36 mouse cellular contexts compared by ENCODE assay signal in genomic region chr11:23489955-23490354, GRCm38 (mm10). TPM values are rescaled to one million over a fixed set of nuclear protein-coding genes. Genes with fewer than 3 reads are reported as not detected.
"Had no signal": no experiment of that assay in that cellular context is flagged by ENCODE, and none has a peak within 500 bp of the region (broad histone marks: within the 10 kb centered on the region; RNA-seq: fewer than 3 reads in every experiment).

No protein-coding gene starts in this region.

- ATAC-seq: hindbrain, postnatal 0 days; intestine, embryonic 16.5 days had no signal

- H3K9ac ChIP-seq: heart, embryonic 12.5 days; hindbrain, embryonic 13.5 days; hindbrain, embryonic 15.5 days; kidney, embryonic 15.5 days; limb, embryonic 13.5 days; limb, embryonic 15.5 days; liver, embryonic 13.5 days had no signal

- H3K4me3 ChIP-seq: heart, embryonic 10.5 days; heart, embryonic 12.5 days; hindbrain, embryonic 13.5 days; hindbrain, embryonic 15.5 days; kidney, embryonic 15.5 days; left cerebral cortex, adult 2 months; limb, embryonic 13.5 days; limb, embryonic 15.5 days; liver, embryonic 13.5 days had no signal

- H3K27ac ChIP-seq: heart, embryonic 10.5 days; hindbrain, embryonic 13.5 days; hindbrain, embryonic 15.5 days; hindbrain, postnatal 0 days; kidney, embryonic 15.5 days; kidney, postnatal 0 days; left cerebral cortex, adult 2 months; limb, embryonic 13.5 days; limb, embryonic 15.5 days; liver, embryonic 13.5 days had no signal

- H3K4me1 ChIP-seq: heart, embryonic 10.5 days; limb, embryonic 15.5 days had no signal

- H3K9me3 ChIP-seq: heart, embryonic 10.5 days; heart, embryonic 12.5 days; hindbrain, embryonic 13.5 days; hindbrain, embryonic 15.5 days; kidney, embryonic 15.5 days; limb, embryonic 13.5 days; limb, embryonic 15.5 days; liver, embryonic 13.5 days had no signal

- H3K27me3 ChIP-seq: heart, embryonic 12.5 days; hindbrain, embryonic 13.5 days; hindbrain, embryonic 15.5 days; kidney, embryonic 15.5 days; limb, embryonic 13.5 days; limb, embryonic 15.5 days; liver, embryonic 13.5 days had no signal

- DNase-seq: gastrocnemius, postnatal 14 days; gastrocnemius, postnatal 36 days; heart, adult 18-20 months; heart, postnatal 14 days; heart, postnatal 36 days; kidney, adult 11 months; kidney, adult 2 months; kidney, adult 9 months; kidney, postnatal 14 days; kidney, postnatal 36 days; left cerebral cortex, postnatal 4 days; liver, embryonic 13.5 days had no signal

RNA-seq across cellular contexts. Expression of gene 1700093K21Rik, which starts 31.0 kb away (rescaled TPM):
- total RNA-seq: gastrocnemius, adult 18-20 months; gastrocnemius, adult 8-10 months; gastrocnemius, postnatal 14 days; gastrocnemius, postnatal 36 days; heart, adult 18-20 months; heart, adult 8-10 months; heart, postnatal 14 days; heart, postnatal 36 days; hematopoietic stem cell, adult 5-6 weeks; layer of hippocampus, adult 18-20 months; layer of hippocampus, postnatal 25 days; left cerebral cortex, postnatal 25 days had no signal
- polyA plus RNA-seq: heart, embryonic 10.5 days; heart, embryonic 12.5 days; heart, embryonic 14.5 days; heart, embryonic 16.5 days; hindbrain, embryonic 13.5 days; intestine, embryonic 14.5 days; intestine, embryonic 16.5 days; kidney, embryonic 15.5 days; kidney, postnatal 0 days; large intestine, adult 2 months; limb, embryonic 11.5 days; limb, embryonic 13.5 days; limb, embryonic 15.5 days; liver, embryonic 11.5 days; liver, embryonic 13.5 days had no signal
